Mouse (Mus musculus) small intestine, adult 2 months (tissue): ENCODE data around the gene Zbed4.

Source experiments
- CTCF ChIP-seq: fragments of 200-500 bp; IDR thresholded peaks from 2 replicates; pipeline ENCODE4 v1.5.1; 2012; ENCODE audit warnings: low read depth, mild to moderate bottlenecking, control low read depth, inconsistent platforms, low read length, moderate library complexity, mixed read lengths; ENCODE audit not compliant: insufficient replicate concordance, insufficient read length; ENCODE audit errors: extremely low read depth
- POLR2A ChIP-seq: fragments of 200-500 bp; IDR thresholded peaks from 2 replicates; pipeline ENCODE4 v1.6.1; 2012; ENCODE audit warnings: low read depth, mild to moderate bottlenecking, control low read depth, inconsistent platforms, low read length, moderate library complexity

GRCm38 (mm10) chr15:88768537-88768936, 17.1 kb downstream of the Zbed4 start:
- TF ChIP-seq CTCF, result no peak
- TF ChIP-seq POLR2A, result no peak
